Mouse (Mus musculus): ENCODE data around the gene Snx21. TPM values are rescaled to one million over a fixed set of nuclear protein-coding genes. Genes with fewer than 3 reads are reported as not detected.

The Snx21 gene
- polyA plus RNA-seq, 1 experiment, result 36.8 TPM

- Histone ChIP-seq H3K4me1 (ENCODE audit: control insufficient read depth, insufficient read depth, insufficient read length, low read length) (peaks cover 5% of the 10 kb centered on the region), H3K4me3 (ENCODE audit: insufficient read depth, low read depth, low read length) (no peak overlapping the region), H3K27ac (replicated peaks; ENCODE audit: low read depth, low read length) (peak overlapping the region; percentile 18; the same call in 1 of the 2 replicates)
These were observed 6.8 kb upstream of the Snx21 start for GRCm38 (mm10) chr2:164778809-164779208.

GRCm38 (mm10) chr2:164779481-164780086, 6.0 kb upstream of the Snx21 start, which contains the start of gene Tnnc2:
Tnnc2 (minus strand) TSS chr2:164779967.
- H3K27ac ChIP-seq (replicated peaks; ENCODE audit: low read depth, low read length), result no peak within 1 kb of the TSS
- H3K4me1 ChIP-seq (ENCODE audit: control insufficient read depth, insufficient read depth, insufficient read length, low read length), result peaks cover 5% of the 10 kb centered on the region
- no peak within 1 kb of the TSS for H3K4me3 ChIP-seq (ENCODE audit: insufficient read depth, low read depth, low read length)

GRCm38 (mm10) chr2:164781876-164782275, 3.7 kb upstream of the Snx21 start:
- Histone ChIP-seq H3K4me3 (ENCODE audit: insufficient read depth, low read depth, low read length) (no peak overlapping the region), H3K4me1 (ENCODE audit: control insufficient read depth, insufficient read depth, insufficient read length, low read length) (peaks cover 11% of the 10 kb centered on the region)

GRCm38 (mm10) chr2:164783926-164784581, 1.6 kb upstream of the Snx21 start:
- Histone ChIP-seq H3K27ac (replicated peaks; ENCODE audit: low read depth, low read length) (no peak overlapping the region), H3K4me3 (ENCODE audit: insufficient read depth, low read depth, low read length) (no peak overlapping the region), H3K4me1 (ENCODE audit: control insufficient read depth, insufficient read depth, insufficient read length, low read length) (peaks cover 17% of the 10 kb centered on the region)

More at GRCm38 (mm10) chr2:164781876-164782275, 3.7 kb upstream of the Snx21 start:
- no peak overlapping the region for H3K27ac ChIP-seq (replicated peaks; ENCODE audit: low read depth, low read length)

GRCm38 (mm10) chr2:164784869-164785420, 678 bp upstream of the Snx21 start:
- peaks cover 13% of the 10 kb centered on the region for H3K4me1 ChIP-seq (ENCODE audit: control insufficient read depth, insufficient read depth, insufficient read length, low read length)
- H3K27ac ChIP-seq (replicated peaks; ENCODE audit: low read depth, low read length), result peak overlapping the region; percentile 69
- peak overlapping the region; percentile 72 for H3K4me3 ChIP-seq (ENCODE audit: insufficient read depth, low read depth, low read length)

- Histone ChIP-seq H3K27ac (replicated peaks; ENCODE audit: low read depth, low read length) (peak overlapping the region; percentile 52), H3K4me1 (ENCODE audit: control insufficient read depth, insufficient read depth, insufficient read length, low read length) (peaks cover 15% of the 10 kb centered on the region), H3K4me3 (ENCODE audit: insufficient read depth, low read depth, low read length) (peak overlapping the region; percentile 72)
These were observed 814 bp downstream of the Snx21 start for GRCm38 (mm10) chr2:164786388-164786885.

- H3K4me3 ChIP-seq (ENCODE audit: insufficient read depth, low read depth, low read length), result peak overlapping the region; percentile 72
- peaks cover 15% of the 10 kb centered on the region for H3K4me1 ChIP-seq (ENCODE audit: control insufficient read depth, insufficient read depth, insufficient read length, low read length)
- peak overlapping the region; percentile 52; the same call in 1 of the 2 replicates for H3K27ac ChIP-seq (replicated peaks; ENCODE audit: low read depth, low read length)
These were observed 1.4 kb downstream of the Snx21 start for GRCm38 (mm10) chr2:164787032-164787431.

GRCm38 (mm10) chr2:164787779-164788178, 2.2 kb downstream of the Snx21 start:
- Histone ChIP-seq H3K4me1 (ENCODE audit: control insufficient read depth, insufficient read depth, insufficient read length, low read length) (peaks cover 18% of the 10 kb centered on the region), H3K4me3 (ENCODE audit: insufficient read depth, low read depth, low read length) (peak overlapping the region; percentile 0; the same call in 1 of the 2 replicates), H3K27ac (replicated peaks; ENCODE audit: low read depth, low read length) (0 out of 2 replicates have a peak overlapping the region, but pooled peaks have one; percentile 21)

- H3K4me1 ChIP-seq (ENCODE audit: control insufficient read depth, insufficient read depth, insufficient read length, low read length), result peaks cover 18% of the 10 kb centered on the region
- no peak overlapping the region for H3K4me3 ChIP-seq (ENCODE audit: insufficient read depth, low read depth, low read length)
- no peak overlapping the region for H3K27ac ChIP-seq (replicated peaks; ENCODE audit: low read depth, low read length)
These were observed 2.8 kb downstream of the Snx21 start for GRCm38 (mm10) chr2:164788411-164788810.

- Histone ChIP-seq H3K4me1 (ENCODE audit: control insufficient read depth, insufficient read depth, insufficient read length, low read length) (peaks cover 16% of the 10 kb centered on the region), H3K4me3 (ENCODE audit: insufficient read depth, low read depth, low read length) (no peak overlapping the region), H3K27ac (replicated peaks; ENCODE audit: low read depth, low read length) (peak overlapping the region; percentile 8; the same call in 1 of the 2 replicates)
These were observed 4.8 kb downstream of the Snx21 start for GRCm38 (mm10) chr2:164790451-164790850.

- Histone ChIP-seq H3K27ac (replicated peaks; ENCODE audit: low read depth, low read length) (no peak overlapping the region), H3K4me3 (ENCODE audit: insufficient read depth, low read depth, low read length) (no peak overlapping the region), H3K4me1 (ENCODE audit: control insufficient read depth, insufficient read depth, insufficient read length, low read length) (peaks cover 12% of the 10 kb centered on the region)
These were observed 6.2 kb downstream of the Snx21 start for GRCm38 (mm10) chr2:164791841-164792261.

- Histone ChIP-seq H3K27ac (replicated peaks; ENCODE audit: low read depth, low read length) (no peak overlapping the region), H3K4me3 (ENCODE audit: insufficient read depth, low read depth, low read length) (no peak overlapping the region), H3K4me1 (ENCODE audit: control insufficient read depth, insufficient read depth, insufficient read length, low read length) (peaks cover 8% of the 10 kb centered on the region)
These were observed 7.0 kb downstream of the Snx21 start for GRCm38 (mm10) chr2:164792400-164793190.

GRCm38 (mm10) chr2:164793236-164793635, 7.6 kb downstream of the Snx21 start:
- Histone ChIP-seq H3K27ac (replicated peaks; ENCODE audit: low read depth, low read length) (peak overlapping the region; percentile 4; the same call in 1 of the 2 replicates), H3K4me3 (ENCODE audit: insufficient read depth, low read depth, low read length) (no peak overlapping the region), H3K4me1 (ENCODE audit: control insufficient read depth, insufficient read depth, insufficient read length, low read length) (peaks cover 5% of the 10 kb centered on the region)

GRCm38 (mm10) chr2:164793772-164794171, 8.1 kb downstream of the Snx21 start:
- H3K4me1 ChIP-seq (ENCODE audit: control insufficient read depth, insufficient read depth, insufficient read length, low read length), result peaks cover 5% of the 10 kb centered on the region
- H3K27ac ChIP-seq (replicated peaks; ENCODE audit: low read depth, low read length), result no peak overlapping the region

GRCm38 (mm10) chr2:164794293-164794692, 8.7 kb downstream of the Snx21 start:
- Histone ChIP-seq H3K27ac (replicated peaks; ENCODE audit: low read depth, low read length) (no peak overlapping the region), H3K4me1 (ENCODE audit: control insufficient read depth, insufficient read depth, insufficient read length, low read length) (peaks cover 5% of the 10 kb centered on the region), H3K4me3 (ENCODE audit: insufficient read depth, low read depth, low read length) (no peak overlapping the region)

More at GRCm38 (mm10) chr2:164793772-164794171, 8.1 kb downstream of the Snx21 start:
- H3K4me3 ChIP-seq (ENCODE audit: insufficient read depth, low read depth, low read length), result no peak overlapping the region

Data from brown adipose tissue, adult 24 weeks (tissue).